Mouse (Mus musculus) CH12.LX (cell line): ENCODE data around the gene Klf3. TPM values are rescaled to one million over a fixed set of nuclear protein-coding genes. Genes with fewer than 3 reads are reported as not detected.

Source experiments
- DNase-seq: peaks from one replicate; pipeline ENCODE4 v3.0.0-alpha.2; 2013; ENCODE audit errors: extremely low read depth
- H3K27ac ChIP-seq: 2 replicates; pipeline ENCODE4 v1.5.1; 2012; ENCODE audit warnings: low read depth, mild to moderate bottlenecking, control low read depth, moderate library complexity; ENCODE audit not compliant: insufficient read depth
- H3K27me3 ChIP-seq: replicated peaks from 2 replicates; pipeline ENCODE3; 2012; ENCODE audit warnings: inconsistent platforms
- H3K36me3 ChIP-seq, 2 experiments: replicated peaks in 1 of 2; 2 replicates each; pipeline versions ENCODE3 to v1.6.1; 2012; ENCODE audit warnings: inconsistent platforms in 1 of 2, low read length in 1 of 2, mild to moderate bottlenecking in 1 of 2, mixed read lengths in 1 of 2, moderate library complexity in 1 of 2; ENCODE audit not compliant: control insufficient read depth in 1 of 2, insufficient read depth in 1 of 2
- H3K4me1 ChIP-seq, 2 experiments: 2 replicates each; pipeline ENCODE4 v1.6.1; 2012; ENCODE audit warnings: inconsistent platforms in 1 of 2, moderate library complexity in 1 of 2; ENCODE audit not compliant: insufficient read depth in 2 of 2, control insufficient read depth in 1 of 2
- H3K4me2 ChIP-seq: 2 replicates; pipeline ENCODE4 v1.6.1; 2012; ENCODE audit warnings: low read depth, mild to moderate bottlenecking, control low read depth; ENCODE audit not compliant: poor library complexity, insufficient read depth, severe bottlenecking
- H3K4me3 ChIP-seq, 3 experiments: fragments of 150-350 bp in 1 of 3; sonication (generic) in 1 of 3; replicated peaks in 1 of 3; 2 replicates each; pipeline versions ENCODE3 to v1.5.1; 2011 to 2012; ENCODE audit warnings: low read depth in 2 of 3, low read length in 2 of 3, mild to moderate bottlenecking in 2 of 3, moderate library complexity in 2 of 3, control low read depth in 1 of 3, improper control_type of control experiment in 1 of 3, inconsistent platforms in 1 of 3, mixed read lengths in 1 of 3; ENCODE audit not compliant: poor library complexity in 1 of 3
- H3K79me2 ChIP-seq: replicated peaks from 2 replicates; pipeline ENCODE4 v1.6.1; 2012; ENCODE audit warnings: mild to moderate bottlenecking, moderate library complexity; ENCODE audit not compliant: control insufficient read depth, poor library complexity, insufficient read depth, severe bottlenecking; ENCODE audit errors: extremely low read depth
- H3K9ac ChIP-seq: 2 replicates; pipeline ENCODE4 v1.6.1; 2012; ENCODE audit warnings: low read depth, mild to moderate bottlenecking, control low read depth, moderate library complexity; ENCODE audit not compliant: insufficient read depth
- H3K9me3 ChIP-seq: replicated peaks from 2 replicates; pipeline ENCODE3; 2012; ENCODE audit warnings: low read length, inconsistent platforms, mixed read lengths
- CHD2 ChIP-seq: IDR thresholded peaks from 2 replicates; pipeline ENCODE4 v1.6.1; 2011; ENCODE audit warnings: low read length, improper control_type of control experiment
- CTCF ChIP-seq, 2 experiments: IDR thresholded peaks in 1 of 2; conservative IDR thresholded peaks in 1 of 2; 2 replicates each; pipeline ENCODE4 v1.5.1; 2011 to 2012; ENCODE audit warnings: low read depth in 2 of 2, low read length in 2 of 2, improper control_type of control experiment in 1 of 2, inconsistent platforms in 1 of 2, mild to moderate bottlenecking in 1 of 2, moderate library complexity in 1 of 2
- ELF1 ChIP-seq: IDR thresholded peaks from 2 replicates; pipeline ENCODE4 v1.6.1; 2014; ENCODE audit warnings: low read depth, mild to moderate bottlenecking, inconsistent platforms, low read length, improper control_type of control experiment
- EP300 ChIP-seq: IDR thresholded peaks from 2 replicates; pipeline ENCODE4 v1.6.1; 2011; ENCODE audit warnings: low read length, improper control_type of control experiment
- HCFC1 ChIP-seq: IDR thresholded peaks from 2 replicates; pipeline ENCODE4 v1.6.1; 2012; ENCODE audit warnings: low read depth, mild to moderate bottlenecking, inconsistent platforms, low read length, improper control_type of control experiment
- IRF4 ChIP-seq: IDR thresholded peaks from 2 replicates; pipeline ENCODE4 v1.6.1; 2014; ENCODE audit warnings: low read depth, mild to moderate bottlenecking, inconsistent platforms, low read length, improper control_type of control experiment
- JUN ChIP-seq: IDR thresholded peaks from 2 replicates; pipeline ENCODE4 v1.6.1; 2011; ENCODE audit warnings: low read depth, mild to moderate bottlenecking, low read length, improper control_type of control experiment, moderate library complexity; ENCODE audit not compliant: insufficient read depth
- KAT2A ChIP-seq: IDR thresholded peaks from 2 replicates; pipeline ENCODE4 v1.6.1; 2012; ENCODE audit warnings: low read length, improper control_type of control experiment, inconsistent platforms; ENCODE audit not compliant: insufficient replicate concordance
- MAX ChIP-seq: IDR thresholded peaks from 2 replicates; pipeline ENCODE4 v1.6.1; 2011; ENCODE audit warnings: low read length, improper control_type of control experiment
- MEF2A ChIP-seq: IDR thresholded peaks from 2 replicates; pipeline ENCODE4 v1.6.1; 2014; ENCODE audit warnings: low read depth, mild to moderate bottlenecking, inconsistent platforms, low read length, improper control_type of control experiment, borderline replicate concordance
- MYC ChIP-seq: IDR thresholded peaks from 2 replicates; pipeline ENCODE4 v1.6.1; 2011; ENCODE audit warnings: low read depth, mild to moderate bottlenecking, improper control_type of control experiment, low read length
- NELFE ChIP-seq: IDR thresholded peaks from 2 replicates; pipeline ENCODE4 v1.6.1; 2011; ENCODE audit warnings: low read depth, low read length, improper control_type of control experiment
- PAX5 ChIP-seq: IDR thresholded peaks from 2 replicates; pipeline ENCODE4 v1.6.1; 2012; ENCODE audit warnings: low read length, inconsistent platforms, mixed read lengths
- RCOR1 ChIP-seq: conservative IDR thresholded peaks from 2 replicates; pipeline ENCODE4 v1.6.1; 2012; ENCODE audit warnings: low read depth, mild to moderate bottlenecking, inconsistent platforms, low read length, improper control_type of control experiment
- SIN3A ChIP-seq: IDR thresholded peaks from 2 replicates; pipeline ENCODE4 v1.6.1; 2012; ENCODE audit warnings: low read length, improper control_type of control experiment, inconsistent platforms
- SMC3 ChIP-seq: IDR thresholded peaks from 2 replicates; pipeline ENCODE4 v1.6.1; 2011; ENCODE audit warnings: low read depth, low read length, improper control_type of control experiment
- TCF12 ChIP-seq: IDR thresholded peaks from 2 replicates; pipeline ENCODE4 v1.6.1; 2014; ENCODE audit warnings: low read depth, mild to moderate bottlenecking, inconsistent platforms, low read length, improper control_type of control experiment
- USF1 ChIP-seq: IDR thresholded peaks from 2 replicates; pipeline ENCODE4 v1.6.1; 2014; ENCODE audit warnings: low read depth, mild to moderate bottlenecking, inconsistent platforms, low read length, improper control_type of control experiment
- ZKSCAN1 ChIP-seq: IDR thresholded peaks from 2 replicates; pipeline ENCODE4 v1.6.1; 2012; ENCODE audit warnings: low read depth, inconsistent platforms, low read length, improper control_type of control experiment, borderline replicate concordance
- ZMIZ1 ChIP-seq: IDR thresholded peaks from 2 replicates; pipeline ENCODE4 v1.6.1; 2012; ENCODE audit warnings: low read depth, mild to moderate bottlenecking, inconsistent platforms, low read length, improper control_type of control experiment
- dilution Hi-C: fragments of 300-500 bp; cut with MboI; formaldehyde crosslinking; loops from 2 replicates; pipeline ENCODE4 v1.14.3; 2020; ENCODE audit warnings: low sequenced_read_pairs; ENCODE audit not compliant: extremely low pct_unique_long_range_greater_than_20kb, extremely low pct_ligation_motif_present
- in situ Hi-C: fragments of 300-500 bp; cut with MboI; formaldehyde crosslinking; loops from 3 replicates; pipeline ENCODE4 v1.14.3; 2019; ENCODE audit warnings: low sequenced_read_pairs, low pct_ligation_motif_present, low pct_unique_long_range_greater_than_20kb, mixed read lengths
- polyA plus RNA-seq: library from polyadenylated mRNA; unstranded; fragments of >175 nt; gene quantifications from 2 replicates; pipeline ENCODE4 v1.2.1, GENCODE M21; 2012; ENCODE audit warnings: low read depth; ENCODE audit not compliant: insufficient read length
- total RNA-seq, 2 experiments: library from RNA; depleted of rRNA; stranded (reverse); fragments of 300-350 nt in 1 of 2; fragments of >200 nt in 1 of 2; gene quantifications; 2 replicates each; pipeline ENCODE4 v1.2.3; 2012 to 2014

Klf3 gene
- total and polyA plus RNA-seq, 3 experiments = 0.40 to 4.4 (median 0.64) TPM

- DNase-seq = no peak
- no peak overlapping the region for H3K9ac ChIP-seq
- dilution Hi-C loops = no loop called here
These were observed 23.9 kb upstream of the Klf3 start for GRCm38 (mm10) chr5:64779285-64779684.

GRCm38 (mm10) chr5:64780778-64781177 lies 22.4 kb upstream of the Klf3 start:
- Histone ChIP-seq H3K36me3 (no peaks in the 10 kb centered on the region), H3K27me3 (no peaks in the 10 kb centered on the region), H3K9ac (no peak overlapping the region), H3K4me3 (no peak overlapping the region), H3K4me1 (peaks cover 0 to 11% of the 10 kb centered on the region in 2 experiments; a peak in 3 of 4 replicates), H3K27ac (no peak overlapping the region), H3K4me2 (no peak overlapping the region), H3K79me2 (no peaks in the 10 kb centered on the region), H3K9me3 (no peaks in the 10 kb centered on the region)
- no peak for TF ChIP-seq NELFE
- no peak for TF ChIP-seq EP300
- no peak for TF ChIP-seq IRF4
- TF ChIP-seq ZKSCAN1 = no peak
- TF ChIP-seq TCF12 = no peak
- TF ChIP-seq PAX5 = no peak
- no peak for TF ChIP-seq MEF2A
- no peak for TF ChIP-seq KAT2A
- TF ChIP-seq CTCF (conservative IDR thresholded peaks at IDR 0.05 in 1 of 2, IDR thresholded peaks at IDR 0.05 in 1 of 2; ENCODE audit: low read depth in 2 of 2, low read length in 2 of 2) = no peak
- no peak for DNase-seq
- in situ Hi-C loops (no loop called here), dilution Hi-C loops (no loop called here)

More at GRCm38 (mm10) chr5:64779285-64779684, 23.9 kb upstream of the Klf3 start:
- Histone ChIP-seq H3K4me3 (no peak overlapping the region), H3K79me2 (no peaks in the 10 kb centered on the region), H3K36me3 (no peaks in the 10 kb centered on the region), H3K9me3 (no peaks in the 10 kb centered on the region), H3K27me3 (no peaks in the 10 kb centered on the region), H3K27ac (no peak overlapping the region), H3K4me1 (peaks cover 0 to 11% of the 10 kb centered on the region in 2 experiments; a peak in 3 of 4 replicates), H3K4me2 (no peak overlapping the region)
- in situ Hi-C loops = no loop called here
- TF ChIP-seq USF1 = no peak
- TF ChIP-seq ZMIZ1 = no peak
- no peak for TF ChIP-seq MYC
- no peak for TF ChIP-seq ELF1
- TF ChIP-seq CHD2 = no peak
- TF ChIP-seq MAX = no peak
- no peak for TF ChIP-seq PAX5

GRCm38 (mm10) chr5:64788175-64788574 lies 15.0 kb upstream of the Klf3 start:
- no peaks in the 10 kb centered on the region for H3K27me3 ChIP-seq
- dilution Hi-C loops (no loop called here), in situ Hi-C loops (no loop called here)
- H3K79me2 ChIP-seq = no peaks in the 10 kb centered on the region
- H3K27ac ChIP-seq = no peak overlapping the region
- TF ChIP-seq RCOR1 (no peak), MYC (no peak), SIN3A (no peak), KAT2A (no peak), JUN (no peak), TCF12 (no peak), SMC3 (no peak), HCFC1 (no peak)
- H3K9me3 ChIP-seq = no peaks in the 10 kb centered on the region
- H3K9ac ChIP-seq = no peak overlapping the region
- DNase-seq = no peak
- H3K4me2 ChIP-seq = no peak overlapping the region
- no peaks in the 10 kb centered on the region for H3K36me3 ChIP-seq
- no peaks in the 10 kb centered on the region for H3K4me1 ChIP-seq
- H3K4me3 ChIP-seq = no peak overlapping the region
